Mouse (Mus musculus) adrenal gland, postnatal 4 days (tissue): Measurements from ENCODE around the gene Tmem170b. TPM values are rescaled to one million over a fixed set of nuclear protein-coding genes. Genes with fewer than 3 reads are reported as not detected.

ENCODE experiments used
- DNase-seq, 2 experiments: peaks; one replicate each; pipeline ENCODE4 v3.0.0; 2021 to 2022; ENCODE audit warnings: low spot score in 2 of 2, mixed read lengths in 2 of 2
- long read RNA-seq, 2 experiments: library from polyadenylated mRNA; stranded (forward); transcript quantifications; one replicate each; pipeline ENCODE4 v2.0.0; 2021
- total RNA-seq, 2 experiments: library from RNA; stranded (reverse); gene quantifications; 2 replicates each; pipeline ENCODE4 v1.2.3; 2021

Tmem170b gene
- 10 to 100 TPM; 27.9 to 28.1 TPM for total RNA-seq
- long read RNA-seq, experiment 1, full-length matches to known transcripts = 1 of 2 reads
- long read RNA-seq, experiment 1, partial matches to known transcripts = 0 of 2 reads
- long read RNA-seq, experiment 1, other reads (novel, unspliced or antisense) = 1 of 2 reads
- long read RNA-seq, experiment 2, full-length matches to known transcripts = 1 of 4 reads
- long read RNA-seq, experiment 2, partial matches to known transcripts = 0 of 4 reads
- long read RNA-seq, experiment 2, other reads (novel, unspliced or antisense) = 3 of 4 reads

DNA sequence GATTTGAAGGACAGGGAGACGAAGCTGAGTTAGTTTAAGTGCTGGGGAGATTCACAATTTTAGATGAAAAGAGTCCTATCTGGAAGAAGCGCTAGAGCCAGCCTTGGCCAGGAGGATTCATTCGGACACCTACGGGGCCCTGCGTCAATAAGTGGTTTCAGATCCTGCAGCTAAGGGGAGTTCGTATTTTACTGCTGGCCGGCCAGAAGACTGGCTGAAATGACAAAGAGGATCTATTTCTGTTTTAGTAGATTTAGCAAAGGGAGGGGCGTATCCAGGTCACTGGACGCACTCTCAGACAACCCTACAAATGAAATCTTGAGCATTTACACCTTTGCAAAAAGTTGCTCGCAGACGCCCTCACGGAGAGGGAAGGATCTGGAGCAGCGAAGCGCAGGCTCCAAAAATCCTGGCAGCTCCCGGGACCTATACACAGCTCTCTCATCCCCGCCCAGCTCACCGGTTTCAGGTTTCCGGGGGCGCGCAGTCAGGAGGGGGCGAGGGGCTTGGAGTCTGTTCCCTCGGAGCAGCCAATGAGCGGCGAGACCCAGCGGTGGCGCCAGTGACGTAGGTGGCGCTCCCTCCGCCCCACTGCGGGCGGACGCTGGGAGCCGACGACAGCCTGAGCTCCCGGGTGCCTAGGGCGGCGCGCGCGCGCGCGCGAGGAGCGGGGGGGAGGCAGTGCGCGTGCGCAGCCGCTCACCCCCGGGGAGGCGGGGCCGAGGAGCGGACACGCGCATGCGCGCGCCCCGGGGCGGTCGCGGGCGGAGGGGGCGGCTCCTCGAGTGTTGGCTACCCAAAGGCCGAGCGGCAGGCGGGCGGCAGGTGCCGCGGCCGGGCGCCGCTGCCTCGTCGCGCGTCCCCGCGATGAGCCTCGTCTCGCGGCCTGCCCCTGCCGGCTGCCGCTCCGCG, at the start of gene Tmem170b:
Gene Tmem170b, plus strand, starts transcription at position 809 of the 912 bp plus-strand sequence.
- DNase-seq = peak; percentile 90 to 94

DNA sequence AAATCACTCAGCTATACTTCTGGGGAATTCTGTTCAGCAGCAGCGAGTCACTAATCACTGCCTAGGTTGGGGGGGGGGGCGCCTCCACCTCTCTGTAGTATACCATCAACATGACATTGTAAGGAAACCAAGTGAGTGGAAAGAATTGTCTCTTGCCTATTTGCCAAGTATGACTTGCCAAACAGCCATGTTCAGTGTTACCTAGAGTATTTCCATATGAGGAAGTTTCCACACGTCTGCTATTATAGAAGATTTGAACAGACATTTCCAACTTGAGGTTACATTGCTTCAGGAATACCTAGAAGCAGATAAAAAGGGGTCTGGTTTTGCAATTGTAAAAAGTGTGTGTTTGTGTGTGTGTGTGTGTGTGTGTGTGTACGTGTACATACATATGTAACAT, 44.7 kb upstream of the Tmem170b start:
- no peak for DNase-seq

DNA sequence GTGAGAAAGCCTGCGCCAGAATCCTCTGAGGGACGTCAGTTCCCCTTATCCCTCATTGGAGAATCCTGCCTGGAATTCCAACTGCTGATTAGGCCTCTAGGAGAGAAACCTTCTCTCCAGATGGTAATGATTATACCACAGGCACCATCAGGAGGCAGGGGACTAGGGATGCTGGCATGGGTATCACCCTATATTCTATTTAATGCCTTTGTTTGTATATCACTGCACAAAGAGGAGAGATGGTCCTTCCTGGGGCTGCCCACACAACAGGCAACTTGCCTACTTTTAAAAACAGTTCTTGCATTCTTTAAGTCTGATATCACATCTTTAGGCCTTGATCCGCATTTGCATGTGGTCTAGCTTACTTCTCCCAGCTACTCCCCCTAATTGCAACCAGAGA, 37.3 kb upstream of the Tmem170b start:
- no peak for DNase-seq

DNA sequence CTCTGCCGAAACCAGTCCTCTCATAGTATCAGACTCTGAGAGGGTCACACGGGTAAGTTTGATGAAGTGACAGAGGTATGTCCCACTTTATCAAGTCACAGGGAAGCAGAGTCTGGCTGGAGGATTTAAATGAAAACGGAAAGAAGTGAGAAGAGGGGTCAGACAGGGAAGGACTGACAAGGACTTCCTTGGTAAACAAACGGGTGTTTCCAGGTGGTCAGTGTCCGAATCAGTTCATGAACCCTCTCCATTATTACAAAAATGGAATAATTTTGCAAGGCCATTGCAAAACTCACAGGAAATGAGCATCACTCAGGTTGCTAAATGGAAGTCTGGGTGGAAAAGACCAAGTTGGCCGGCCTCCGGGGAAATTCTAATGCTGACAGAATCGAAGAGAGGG, 36.8 kb upstream of the Tmem170b start:
- no peak for DNase-seq

DNA sequence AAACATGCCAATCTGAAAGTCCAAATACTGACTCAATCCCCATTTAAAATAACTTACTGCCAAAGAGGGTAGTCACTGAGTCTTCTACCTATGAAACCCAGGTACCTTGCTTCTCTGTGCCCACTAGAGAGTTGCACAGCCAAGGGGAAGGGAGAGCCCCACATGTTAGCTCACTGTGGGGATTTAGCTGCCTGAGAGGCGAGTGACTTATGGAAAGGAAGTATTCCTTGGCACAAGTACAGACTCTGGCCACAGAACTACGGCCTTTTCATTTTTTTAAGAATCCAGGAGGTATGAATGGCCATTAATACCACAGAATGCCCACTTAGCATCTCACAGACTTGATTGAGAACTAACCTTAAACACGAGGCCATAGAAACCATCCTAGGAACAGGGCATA, 35.9 kb upstream of the Tmem170b start:
- DNase-seq = no peak

DNA sequence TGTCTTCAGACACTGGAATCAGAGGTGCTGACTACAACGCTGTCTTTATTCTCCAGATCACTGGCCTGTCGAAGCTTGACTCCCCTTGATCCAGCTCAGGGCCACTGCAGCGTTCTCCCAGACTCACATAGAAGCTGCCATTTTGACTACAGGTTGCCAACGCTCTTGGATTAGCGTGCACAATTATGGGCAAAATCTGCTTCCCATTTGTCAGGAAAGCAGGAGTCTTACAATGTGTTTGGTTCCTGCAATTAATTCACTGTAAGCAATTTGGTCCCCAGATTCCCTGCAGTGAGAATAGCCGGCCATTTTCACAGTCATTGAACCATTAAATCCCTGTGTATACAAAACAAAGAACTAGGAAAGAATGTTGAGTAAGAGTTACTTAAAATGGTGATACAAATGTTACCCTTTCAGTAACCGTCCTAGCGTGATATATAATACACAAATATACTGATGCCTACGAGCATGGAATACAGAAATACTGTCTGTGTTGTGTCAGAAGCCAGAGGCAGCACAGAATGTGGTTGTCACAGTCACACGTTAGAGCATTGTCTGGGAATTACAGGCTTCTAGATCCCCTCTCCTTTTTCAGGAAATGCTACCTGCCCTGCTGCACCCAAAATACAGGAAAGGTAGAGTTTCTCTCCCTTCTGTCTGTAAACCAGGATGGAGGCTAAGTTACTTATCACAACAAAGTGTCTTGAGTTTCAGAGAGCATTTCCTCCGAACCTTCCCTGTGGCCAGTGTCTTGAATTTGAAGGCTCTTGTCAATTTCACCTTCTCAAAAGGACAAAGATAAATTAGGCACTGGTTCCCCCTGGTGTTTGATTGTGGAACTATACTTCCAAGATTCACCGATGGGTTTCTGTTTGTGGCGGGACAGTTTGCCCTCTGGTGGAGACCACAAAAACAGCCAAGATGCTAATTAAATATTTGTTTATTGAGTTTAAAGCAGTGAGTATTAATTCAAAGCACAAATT, 34.0 kb upstream of the Tmem170b start:
- peak; percentile 18 to 55 for DNase-seq

DNA sequence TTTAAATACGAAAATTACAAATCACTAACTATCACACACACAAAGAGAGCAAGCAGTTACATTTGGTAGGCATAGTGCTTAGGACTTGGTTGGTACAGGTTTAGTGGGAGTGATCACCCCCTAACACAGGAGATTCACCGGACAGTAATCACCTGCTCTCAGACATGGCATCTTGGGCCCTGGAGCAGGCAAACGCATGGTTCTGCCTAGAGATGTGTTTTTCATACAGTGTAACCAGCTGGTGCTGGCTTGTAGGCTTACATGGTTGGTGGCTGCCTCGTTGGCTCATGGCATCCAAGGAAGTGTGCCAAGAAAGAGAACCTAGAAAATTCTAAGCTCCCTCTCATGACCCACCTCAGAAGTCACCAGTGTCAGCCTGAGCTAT, 33.4 kb upstream of the Tmem170b start:
- no peak for DNase-seq

DNA sequence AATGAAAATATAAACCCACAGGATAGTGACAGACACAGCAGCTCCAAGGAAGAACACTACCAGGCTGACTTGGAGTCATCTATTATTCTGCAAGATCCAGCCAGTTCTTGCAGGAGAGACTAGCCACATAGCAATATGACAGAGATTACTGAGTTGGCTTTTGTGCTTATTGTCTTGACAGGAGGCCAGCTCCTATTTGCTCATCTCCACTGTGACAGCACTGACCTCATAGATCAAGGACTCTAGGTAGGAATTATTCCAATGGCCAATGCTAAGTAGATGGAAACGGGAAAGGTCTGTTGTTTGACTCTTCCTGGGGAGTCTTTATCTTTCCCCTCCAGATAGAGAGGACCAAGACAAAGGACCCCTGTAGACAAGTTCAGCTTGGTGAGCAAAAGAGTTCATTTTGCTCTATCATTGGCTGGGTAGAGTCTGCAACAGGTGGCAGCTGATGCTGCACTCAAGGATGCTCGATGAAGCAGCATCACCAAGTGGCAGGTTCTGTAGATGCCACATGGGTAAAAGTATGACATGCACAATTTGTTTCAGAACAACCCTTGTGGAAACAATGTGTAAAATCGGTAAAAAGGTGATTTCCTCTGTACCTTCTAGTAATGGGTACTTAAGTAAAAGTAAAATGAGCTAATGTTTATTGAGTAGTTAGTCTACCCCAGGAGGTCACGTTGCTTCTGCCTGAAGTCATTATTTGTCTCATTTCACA, 32.4 kb upstream of the Tmem170b start:
- DNase-seq = no peak

DNA sequence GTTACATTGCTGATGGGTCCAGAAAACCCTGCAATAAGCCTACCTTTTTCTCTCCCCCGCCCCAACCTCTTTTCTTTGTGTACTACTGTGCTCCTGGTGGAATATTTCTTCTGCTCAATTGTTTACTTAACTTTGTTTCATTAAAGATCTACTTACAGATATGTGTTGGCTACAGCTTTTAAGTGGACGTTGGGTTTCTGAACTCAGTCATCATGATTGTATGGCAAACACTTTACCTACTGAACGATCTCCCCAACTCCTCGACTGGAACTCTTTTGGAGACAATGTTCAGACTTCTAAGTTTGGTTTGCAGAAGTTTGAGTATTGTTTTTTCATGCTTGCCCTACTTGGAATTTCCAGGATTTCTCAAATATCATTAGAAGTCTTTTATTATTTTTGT, 24.6 kb upstream of the Tmem170b start:
- no peak for DNase-seq

DNA sequence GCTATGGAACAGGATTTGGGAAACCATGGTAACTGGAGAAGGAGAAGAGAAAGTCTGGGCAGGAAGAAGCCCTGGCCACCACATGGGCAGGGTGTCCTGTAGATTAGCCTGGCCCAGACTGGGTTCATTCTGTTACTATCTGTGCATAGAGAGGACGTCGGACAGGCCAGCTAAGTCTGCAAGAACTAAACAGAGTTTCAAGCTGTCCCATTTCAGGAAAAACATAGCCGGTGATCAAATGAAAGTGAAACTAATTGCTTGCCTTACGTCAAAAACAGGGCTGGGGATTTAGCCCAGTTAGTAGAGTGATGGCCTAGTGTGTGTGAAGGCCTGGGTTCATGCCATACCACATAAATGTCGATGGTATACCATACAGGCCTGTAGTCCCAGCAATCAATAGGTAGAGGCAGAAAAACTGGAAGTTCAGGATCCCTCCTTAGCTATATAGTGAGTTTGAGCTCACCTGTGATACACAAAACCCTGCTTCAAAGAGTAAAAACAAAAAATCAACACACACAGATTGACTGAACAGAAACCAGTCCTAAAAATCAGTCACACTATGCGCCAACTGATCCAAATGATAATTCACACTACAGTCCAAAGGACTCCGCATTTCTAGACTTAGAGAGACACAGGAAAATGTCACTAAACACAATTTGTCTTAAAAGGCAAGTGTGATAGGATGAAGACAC, 21.9 kb upstream of the Tmem170b start:
- DNase-seq = no peak

DNA sequence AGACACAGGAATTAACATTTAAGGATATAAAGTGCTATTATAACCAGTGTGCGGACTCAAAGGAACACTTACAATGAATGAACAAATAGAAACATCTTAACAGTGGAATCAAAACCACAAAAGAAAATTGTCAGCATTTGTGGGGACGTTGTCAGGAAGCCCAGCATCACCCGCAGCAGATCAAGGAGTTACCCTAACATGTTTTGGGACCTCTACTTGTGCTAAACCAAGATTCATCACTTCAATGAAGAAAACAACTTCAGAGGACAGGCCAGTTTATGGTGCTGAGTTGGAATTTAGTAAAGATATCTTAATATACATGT, 21.4 kb upstream of the Tmem170b start:
- no peak for DNase-seq

DNA sequence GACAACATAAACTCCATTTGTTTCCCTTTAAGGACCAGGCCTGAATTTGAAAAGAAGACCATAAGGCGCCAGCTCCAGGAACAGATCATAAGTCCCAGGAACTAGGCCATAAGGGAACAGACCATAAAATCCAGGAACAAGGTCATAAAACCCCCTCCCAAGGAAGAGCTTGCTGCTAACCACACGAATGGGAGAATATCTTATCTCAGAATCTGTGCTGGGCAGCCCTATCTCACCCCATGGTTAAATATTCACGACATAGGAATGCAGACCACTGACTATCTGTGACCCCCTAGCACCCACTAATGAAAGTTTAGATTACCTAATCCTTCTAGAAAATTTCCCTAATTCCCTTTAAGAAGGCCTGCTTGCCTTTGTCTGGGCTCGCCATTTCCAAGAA, 20.8 kb upstream of the Tmem170b start:
- DNase-seq = no peak

DNA sequence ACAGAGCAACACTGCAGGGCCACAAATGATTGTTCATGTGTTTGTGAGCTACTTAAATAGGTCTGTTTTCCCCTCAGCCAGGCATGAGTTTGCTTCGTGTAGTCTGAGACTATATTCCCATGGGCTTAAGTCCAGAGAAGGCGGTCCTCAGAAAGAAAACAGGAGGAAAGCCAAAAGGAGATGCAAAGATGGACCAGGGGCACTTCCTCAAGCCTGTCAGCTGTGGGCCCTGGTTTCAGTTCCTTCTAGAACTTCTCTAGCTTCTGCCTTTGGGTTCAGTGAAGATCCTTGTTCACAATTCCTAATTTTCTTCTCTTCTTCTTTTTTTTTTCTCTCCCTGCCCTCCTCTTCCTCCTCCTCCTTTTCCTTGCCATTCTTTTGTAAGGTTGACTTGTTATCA, 9.0 kb upstream of the Tmem170b start:
- no peak for DNase-seq

DNA sequence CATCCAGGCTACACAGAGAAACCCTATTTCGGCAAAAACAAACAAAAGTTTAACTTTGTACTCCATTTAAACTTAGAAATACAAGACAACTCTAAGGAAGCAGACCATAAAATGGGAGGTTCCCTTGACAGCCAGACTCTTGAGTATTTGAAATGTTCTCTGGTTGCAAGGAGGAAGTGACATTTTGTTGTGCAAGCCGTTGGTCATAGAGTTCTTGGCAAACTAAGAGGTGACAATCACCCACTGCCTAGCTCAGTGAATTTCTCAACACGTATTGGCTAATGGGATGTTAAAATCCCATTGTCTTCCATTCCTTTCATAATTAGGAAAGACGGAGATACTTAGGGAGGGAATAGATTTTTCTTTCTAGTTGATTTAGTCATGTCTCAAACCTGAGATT, 5.7 kb upstream of the Tmem170b start:
- no peak for DNase-seq

DNA sequence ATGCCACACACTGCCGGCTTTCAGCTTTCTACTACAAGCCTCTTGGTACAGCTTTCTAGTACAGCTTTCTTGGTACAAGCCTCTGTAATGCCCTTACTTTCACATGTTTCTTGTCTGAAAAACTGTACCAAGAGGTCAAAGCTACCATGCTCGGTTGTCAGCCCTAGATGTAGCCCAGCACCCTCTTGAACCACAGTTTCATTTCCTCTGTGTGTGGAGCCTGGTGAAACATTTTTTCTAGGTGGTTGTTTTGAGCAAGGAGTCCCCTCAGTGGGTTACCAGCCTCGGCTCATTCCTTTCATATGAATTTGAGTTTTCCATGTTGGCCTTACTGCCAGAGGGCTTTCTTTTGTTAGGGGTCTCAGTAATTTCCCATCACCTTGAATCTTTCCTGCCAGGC, 4.7 kb upstream of the Tmem170b start:
- no peak for DNase-seq

DNA sequence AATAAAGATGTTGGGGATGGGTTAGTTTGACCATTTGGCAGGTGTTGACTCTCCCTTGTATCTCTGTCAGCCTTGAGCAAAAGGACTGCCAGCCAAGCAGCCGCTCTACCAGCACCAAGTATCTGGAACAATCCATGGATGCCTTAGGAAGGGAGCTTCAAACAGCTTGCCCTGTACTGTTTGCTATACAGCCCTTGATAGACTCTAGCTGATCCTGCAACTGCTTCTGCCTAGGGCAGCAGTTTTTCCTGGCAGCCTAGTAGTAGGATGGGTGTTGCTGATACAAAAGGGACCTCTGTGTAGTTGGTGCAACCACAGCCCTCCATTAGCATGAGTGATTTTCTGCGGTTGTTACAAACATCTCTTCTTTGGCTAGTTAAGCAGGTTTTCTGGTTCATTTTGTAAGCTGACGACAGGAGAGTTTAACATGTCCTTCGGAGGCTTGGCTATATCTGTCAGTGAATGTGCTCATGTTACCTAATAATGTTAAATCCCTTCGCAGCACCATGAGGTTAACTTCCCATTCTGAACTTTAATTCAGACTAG, 1.7 kb upstream of the Tmem170b start:
- no peak for DNase-seq

DNA sequence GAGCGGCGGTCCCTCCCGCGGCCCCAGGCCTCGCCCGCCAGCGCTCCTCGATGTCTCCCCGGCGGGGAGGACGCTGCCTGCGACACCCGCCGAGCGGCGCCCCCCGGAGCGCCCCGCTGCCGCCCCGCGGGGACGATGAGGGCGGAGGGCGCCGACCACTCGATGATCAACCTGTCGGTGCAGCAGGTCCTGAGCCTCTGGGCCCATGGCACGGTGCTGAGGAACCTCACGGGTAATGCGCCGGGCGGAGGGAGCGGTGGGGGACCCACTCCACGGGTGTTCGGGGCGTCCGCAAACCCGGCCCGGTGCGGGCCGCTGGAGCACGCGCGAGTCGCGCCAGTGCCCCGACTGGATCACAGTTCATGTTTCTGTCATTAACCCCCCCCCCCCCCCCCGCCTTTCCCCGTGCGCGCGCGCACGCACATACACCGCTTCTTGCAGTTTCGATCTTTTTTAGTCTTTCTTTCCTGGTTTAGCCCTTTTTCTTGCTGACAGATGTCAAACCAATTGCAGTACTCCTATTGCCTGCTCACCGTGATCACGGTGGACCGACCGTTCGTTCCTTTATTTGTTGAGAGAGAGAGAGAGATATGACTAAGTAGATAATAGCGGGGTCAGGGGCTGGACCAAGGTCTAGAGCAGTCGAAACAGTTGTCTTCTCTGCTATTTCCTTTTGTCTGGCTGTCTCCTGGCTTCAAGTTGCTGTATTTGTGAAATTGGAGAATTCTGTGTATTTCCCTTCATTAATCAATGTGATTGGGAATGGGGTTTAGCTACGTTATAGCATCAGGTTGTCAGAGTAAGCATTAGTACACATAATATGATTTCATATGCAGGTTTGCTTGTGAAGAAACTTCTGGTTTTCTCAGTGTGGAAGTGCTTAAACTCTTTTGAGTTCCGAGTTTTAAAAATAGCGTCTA, 634 bp downstream of the Tmem170b start:
- peak; percentile 13 to 32 for DNase-seq

DNA sequence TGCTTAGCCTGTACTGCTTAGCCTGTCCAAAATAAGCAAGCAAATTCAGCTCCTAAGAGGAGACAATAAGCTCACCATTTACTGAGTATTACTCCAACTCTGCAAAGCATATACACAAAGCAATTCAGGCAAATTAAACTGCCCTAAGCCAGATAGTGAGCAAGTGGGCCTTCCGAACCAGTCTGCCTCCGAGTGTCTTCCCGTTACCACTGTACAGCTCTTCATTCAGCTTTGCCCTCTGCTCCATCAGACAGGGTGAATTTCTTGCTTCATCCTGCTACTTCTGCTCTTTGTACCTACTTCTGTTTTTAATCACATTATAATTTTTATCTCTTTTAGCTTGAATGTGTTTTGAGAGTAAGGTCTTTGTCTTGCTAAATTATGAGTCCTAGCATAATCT, 1.9 kb downstream of the Tmem170b start:
- DNase-seq = no peak

DNA sequence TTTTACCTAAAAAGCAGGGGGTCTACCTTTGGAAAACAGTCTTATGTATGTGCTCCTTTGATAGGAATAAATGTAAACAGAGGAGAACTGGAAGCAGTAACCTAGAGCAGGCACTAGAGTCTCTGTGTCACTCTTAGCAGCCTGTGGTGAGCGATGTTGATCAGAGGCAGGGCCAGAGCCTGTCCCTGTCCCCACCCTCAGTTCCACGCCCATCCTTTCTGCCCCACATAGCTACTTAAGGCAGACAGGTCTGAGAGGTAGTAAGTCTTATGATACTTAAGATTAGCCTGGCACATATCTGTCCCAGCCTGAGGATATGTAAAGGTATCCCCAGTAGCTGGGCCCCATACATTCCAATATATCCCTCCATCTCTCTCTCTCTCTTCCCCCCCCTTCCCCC, 2.9 kb downstream of the Tmem170b start:
- no peak for DNase-seq
